8 mouse cellular contexts compared by ENCODE assay signal in genomic region chr19:25000153-25000552, GRCm38 (mm10). TPM values are rescaled to one million over a fixed set of nuclear protein-coding genes. Genes with fewer than 3 reads are reported as not detected.
DNase-seq lines count a peak whose midpoint lies in the region; ATAC-seq and TF ChIP-seq lines count a peak whose summit lies in the region.

No protein-coding gene starts in this region.

- peak overlapping the region; percentile 97 for H3K4me2 ChIP-seq in lung, embryonic 14.5 days

- DNase-seq in lung, embryonic 14.5 days, result peak; percentile 47
- DNase-seq in lung, adult 18-20 months, result no peak
- DNase-seq in forebrain, embryonic 10.5 days (ENCODE audit: extremely low spot score, low spot score), result peak; percentile 25
- DNase-seq in kidney, postnatal 25 days, result peak; percentile 60 to 62
- DNase-seq in naive thymus-derived CD4-positive, alpha-beta T cell, adult 2 months (ENCODE audit: low read depth), result peak; percentile 18
- no peak for DNase-seq in layer of hippocampus, adult 9-11 months
- DNase-seq in gastrocnemius, postnatal 25 days, result no peak
- no peak for DNase-seq in layer of hippocampus, adult 18-20 months (ENCODE audit: low spot score in 2 of 2)

- ATAC-seq in lung, embryonic 14.5 days (ENCODE audit: insufficient read depth), result no peak

- no peaks in the 10 kb centered on the region for H3K9me3 ChIP-seq in lung, embryonic 14.5 days (ENCODE audit: low read depth, low read length)
- H3K9me3 ChIP-seq in forebrain, embryonic 10.5 days, result no peaks in the 10 kb centered on the region

- H3K36me3 ChIP-seq in lung, embryonic 14.5 days (ENCODE audit: insufficient read depth), result no peaks in the 10 kb centered on the region
- no peaks in the 10 kb centered on the region for H3K36me3 ChIP-seq in forebrain, embryonic 10.5 days (replicated peaks)

- 15% methylated on average over 9 of the region's 9 CpGs for WGBS in lung, embryonic 14.5 days
- WGBS in forebrain, embryonic 10.5 days, result 46% methylated on average over 9 of the region's 9 CpGs

- H3K4me3 ChIP-seq in lung, embryonic 14.5 days (ENCODE audit: low read depth, low read length), result peak overlapping the region; percentile 69; the same call in 1 of the 2 replicates
- H3K4me3 ChIP-seq in forebrain, embryonic 10.5 days, result peak overlapping the region; percentile 78

- peaks cover 8% of the 10 kb centered on the region; the same call in 1 of the 2 replicates for H3K4me1 ChIP-seq in lung, embryonic 14.5 days (ENCODE audit: insufficient read depth)
- H3K4me1 ChIP-seq in forebrain, embryonic 10.5 days, result peaks cover 13% of the 10 kb centered on the region

- TF ChIP-seq CTCF in lung, embryonic 14.5 days (IDR thresholded peaks at IDR 0.05; ENCODE audit: low read depth), result no peak

- no peak overlapping the region for H3K27ac ChIP-seq in lung, embryonic 14.5 days (ENCODE audit: low read depth)
- H3K27ac ChIP-seq in forebrain, embryonic 10.5 days, result no peak overlapping the region

- peaks cover 42% of the 10 kb centered on the region for H3K27me3 ChIP-seq in lung, embryonic 14.5 days (ENCODE audit: insufficient read depth, low read length)
- H3K27me3 ChIP-seq in forebrain, embryonic 10.5 days (ENCODE audit: poor library complexity, severe bottlenecking), result peaks cover 82% of the 10 kb centered on the region

- H3K9ac ChIP-seq in lung, embryonic 14.5 days, result no peak overlapping the region

RNA-seq across cellular contexts. Expression of gene Dock8, which starts 0.8 kb away (rescaled TPM):
- 3.4 and 4.4 TPM in 2 replicates for polyA plus RNA-seq in lung, embryonic 14.5 days (2014; fragmentation: Nextera tagmentation; extraction: Ambion mirVana)
- 0.87 and 1.3 TPM in 2 replicates for polyA plus RNA-seq in forebrain, embryonic 10.5 days (2016; fragmentation: Nextera tagmentation; extraction: Ambion mirVana)
- total RNA-seq in gastrocnemius, postnatal 25 days (2021), result 1 to 10 TPM; 2.5 to 2.6 TPM
- total RNA-seq in layer of hippocampus, adult 18-20 months (2021), result 1 to 10 TPM; 4.7 to 5.1 TPM

RNA-seq across cellular contexts. Expression of gene Cbwd1, which starts 38.7 kb away (rescaled TPM):
- 20.0 and 21.5 TPM in 2 replicates for polyA plus RNA-seq in lung, embryonic 14.5 days (2014; fragmentation: Nextera tagmentation; extraction: Ambion mirVana)
- polyA plus RNA-seq in forebrain, embryonic 10.5 days (2016; fragmentation: Nextera tagmentation; extraction: Ambion mirVana), result 22.1 and 22.3 TPM in 2 replicates
- total RNA-seq in gastrocnemius, postnatal 25 days (2021), result 10 to 100 TPM; 13.6 to 15.2 TPM
- 10 to 100 TPM; 14.8 to 15.8 TPM for total RNA-seq in layer of hippocampus, adult 18-20 months (2021)

Comparison
In these comparisons a context has a peak if more than half of its experiments do, and no peak if none do; other contexts are left out.
1. DNase-seq: peak in lung, embryonic 14.5 days (single experiment), forebrain, embryonic 10.5 days (single experiment), kidney, postnatal 25 days (2 of 2) and naive thymus-derived CD4-positive, alpha-beta T cell, adult 2 months (single experiment); none in lung, adult 18-20 months (0 of 2), layer of hippocampus, adult 9-11 months (single experiment), gastrocnemius, postnatal 25 days (single experiment) and layer of hippocampus, adult 18-20 months (0 of 2).